Mouse (Mus musculus) forebrain, embryonic 13.5 days (tissue): ENCODE data around the gene Slain2. TPM values are rescaled to one million over a fixed set of nuclear protein-coding genes. Genes with fewer than 3 reads are reported as not detected.

Experiments
- ATAC-seq: fragments of 200-750 bp; cut with Nextera tagmentation; 2 replicates; pipeline ENCODE4 v1.8.0; 2017
- H3K27ac ChIP-seq: fragments of 300-500 bp; sonication (generic); 2 replicates; pipeline ENCODE4 v1.5.1; 2015; ENCODE audit warnings: inconsistent platforms, mild to moderate bottlenecking, moderate library complexity
- H3K27me3 ChIP-seq: fragments of 300-500 bp; sonication (generic); 2 replicates; pipeline ENCODE4 v1.6.1; 2015; ENCODE audit warnings: mild to moderate bottlenecking, inconsistent platforms
- H3K36me3 ChIP-seq: fragments of 300-500 bp; sonication (generic); 2 replicates; pipeline ENCODE4 v1.6.1; 2015; ENCODE audit warnings: mild to moderate bottlenecking, inconsistent platforms; ENCODE audit not compliant: poor library complexity, severe bottlenecking
- H3K4me1 ChIP-seq: fragments of 300-500 bp; sonication (generic); 2 replicates; pipeline ENCODE4 v1.6.1; 2015; ENCODE audit warnings: inconsistent platforms
- H3K4me2 ChIP-seq: fragments of 300-500 bp; sonication (generic); 2 replicates; pipeline ENCODE4 v1.6.1; 2015; ENCODE audit warnings: inconsistent platforms, mild to moderate bottlenecking, moderate library complexity
- H3K4me3 ChIP-seq: fragments of 300-500 bp; sonication (generic); 2 replicates; pipeline ENCODE4 v1.5.1; 2015; ENCODE audit warnings: mild to moderate bottlenecking, inconsistent platforms
- H3K9ac ChIP-seq: fragments of 300-500 bp; sonication (generic); 2 replicates; pipeline ENCODE4 v1.6.1; 2015; ENCODE audit warnings: mild to moderate bottlenecking, inconsistent platforms
- H3K9me3 ChIP-seq: fragments of 300-500 bp; sonication (generic); replicated peaks from 2 replicates; pipeline ENCODE4 v1.6.1; 2016; ENCODE audit warnings: inconsistent platforms
- WGBS: fragments of 180-500 bp; shearing (Covaris S2); methylation state at CpG from one replicate; pipeline ENCODE4 v1.1.7; 2015; 5-methylcytosine and 5-hydroxymethylcytosine counted together
- polyA plus RNA-seq: library from polyadenylated mRNA; unstranded; fragments of >200 nt; fragmentation: Nextera tagmentation; extraction: Ambion mirVana; gene quantifications from 2 replicates; pipeline ENCODE4 v1.2.1, GENCODE M21; 2015

The Slain2 gene
- polyA plus RNA-seq: 14.4 and 14.7 TPM in 2 replicates

DNA sequence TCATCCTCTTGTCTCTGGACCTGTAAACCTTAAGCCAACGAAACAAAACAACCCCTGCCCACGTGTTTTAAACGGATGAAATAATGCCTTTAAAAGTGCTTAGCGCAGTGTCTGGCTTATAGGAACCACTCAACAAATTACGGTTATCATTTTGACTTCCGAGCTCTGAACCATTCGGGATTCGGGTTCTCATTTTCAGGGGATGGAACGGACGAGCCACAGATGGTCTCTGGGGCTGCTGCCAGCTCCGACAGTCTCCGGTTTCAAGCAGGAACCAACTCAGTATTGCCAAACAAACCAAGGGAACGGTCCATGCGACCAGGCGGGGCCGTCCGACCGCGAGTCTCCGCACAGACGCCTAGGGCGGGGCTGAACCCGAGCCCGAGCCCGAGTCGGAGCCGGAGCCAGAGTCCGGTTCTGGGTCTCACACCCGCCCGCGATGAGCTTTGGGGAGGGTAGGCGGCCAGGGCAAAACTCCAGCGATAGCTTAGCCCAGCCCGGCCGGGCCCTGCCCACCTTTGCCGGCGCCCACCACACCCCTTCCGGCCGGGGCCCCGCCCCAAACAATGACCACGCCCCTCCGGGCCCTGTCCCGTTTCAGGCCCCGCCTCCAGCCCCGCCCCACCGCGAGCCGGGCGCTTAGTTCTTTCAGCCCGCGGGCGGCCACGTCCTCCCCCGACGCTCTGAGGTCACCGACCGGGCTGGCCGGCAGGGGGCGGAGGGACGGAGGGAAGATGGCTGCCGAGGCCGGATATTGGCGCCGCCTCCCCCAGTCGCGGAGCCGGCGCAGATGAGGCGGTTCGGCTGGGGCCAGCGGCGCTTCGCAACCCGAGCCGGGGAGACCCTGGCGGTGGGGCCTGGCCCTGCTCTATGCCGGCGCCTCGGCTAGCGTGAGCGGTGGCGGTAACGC is at the start of gene Slain2:
Gene Slain2 (plus strand): TSS at position 657 of the 910 bp plus-strand sequence.
- peak; percentile 93 for ATAC-seq
- H3K27ac ChIP-seq: peak within 1 kb of the TSS; percentile 98
- no peaks in the 10 kb centered on the region for H3K36me3 ChIP-seq
- H3K9me3 ChIP-seq: no peaks in the 10 kb centered on the region
- H3K27me3 ChIP-seq: peaks cover 4% of the 10 kb centered on the region; the same call in 1 of the 2 replicates
- H3K4me3 ChIP-seq: peak within 1 kb of the TSS; percentile 99
- peaks cover 24% of the 10 kb centered on the region for H3K4me1 ChIP-seq
- under 1% methylated on average over 73 of the region's 83 CpGs for WGBS
- peak within 1 kb of the TSS; percentile 75 for H3K4me2 ChIP-seq
- peak within 1 kb of the TSS; percentile 99 for H3K9ac ChIP-seq

- peaks cover 8% of the 10 kb centered on the region for H3K4me1 ChIP-seq
- H3K36me3 ChIP-seq: no peaks in the 10 kb centered on the region
- no peak overlapping the region for H3K4me3 ChIP-seq
- H3K9ac ChIP-seq: no peak overlapping the region
- ATAC-seq: no peak
- 85% methylated on average over 3 of the region's 3 CpGs for WGBS
- H3K27me3 ChIP-seq: peaks cover 32% of the 10 kb centered on the region
- H3K4me2 ChIP-seq: no peak overlapping the region
- peaks cover 3% of the 10 kb centered on the region for H3K9me3 ChIP-seq
- no peak overlapping the region for H3K27ac ChIP-seq
Observed at GRCm38 (mm10) chr5:72864654-72865178, 49.4 kb upstream of the Slain2 start.

DNA sequence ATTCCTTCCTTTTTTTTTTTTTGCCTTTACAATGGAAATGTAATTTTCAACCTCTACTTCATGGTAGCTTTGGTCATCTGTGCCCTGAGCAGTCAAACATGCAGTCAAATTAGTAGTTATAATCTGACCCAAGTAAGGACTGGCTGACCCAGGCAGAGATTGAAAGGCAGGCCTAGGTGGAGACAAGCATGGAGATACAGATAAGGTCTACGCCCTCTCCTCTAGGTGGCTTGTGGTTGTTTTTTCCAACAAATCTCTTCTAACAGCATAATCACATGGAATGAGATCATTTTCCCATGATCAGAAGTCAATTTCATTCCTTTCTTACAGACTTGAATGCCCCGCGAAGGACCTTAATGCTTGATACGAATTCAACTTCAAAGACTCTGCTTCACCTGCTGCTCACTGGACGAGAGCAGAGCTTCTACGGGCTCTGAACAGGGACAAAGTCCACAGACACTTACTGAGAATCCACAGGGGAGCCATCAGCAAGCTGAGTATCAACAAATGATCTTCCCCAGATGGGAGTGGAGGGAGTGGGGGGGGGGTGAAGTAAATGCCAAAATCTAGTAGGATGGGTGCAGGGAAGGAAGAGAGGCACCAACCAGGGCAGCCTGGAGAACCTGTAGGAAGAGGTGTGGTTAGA is 47.7 kb upstream of the Slain2 start:
- Histone ChIP-seq H3K36me3 (no peaks in the 10 kb centered on the region), H3K4me2 (no peak overlapping the region), H3K27ac (no peak overlapping the region), H3K4me3 (no peak overlapping the region), H3K27me3 (peaks cover 35% of the 10 kb centered on the region), H3K9ac (no peak overlapping the region), H3K9me3 (no peaks in the 10 kb centered on the region), H3K4me1 (peaks cover 8% of the 10 kb centered on the region)
- WGBS: 63% methylated on average over 6 of the region's 6 CpGs
- ATAC-seq: no peak

GRCm38 (mm10) chr5:72867036-72867672 is 47.0 kb upstream of the Slain2 start:
- H3K27ac ChIP-seq: no peak overlapping the region
- ATAC-seq: no peak
- WGBS: 24% methylated on average over 16 of the region's 16 CpGs
- no peaks in the 10 kb centered on the region for H3K36me3 ChIP-seq
- peaks cover 8% of the 10 kb centered on the region for H3K4me1 ChIP-seq
- H3K4me3 ChIP-seq: peak overlapping the region; percentile 47; the same call in 1 of the 2 replicates
- H3K9ac ChIP-seq: no peak overlapping the region
- H3K4me2 ChIP-seq: peak overlapping the region; percentile 77
- no peaks in the 10 kb centered on the region for H3K9me3 ChIP-seq
- H3K27me3 ChIP-seq: peaks cover 35% of the 10 kb centered on the region

- Histone ChIP-seq H3K4me1 (peaks cover 8% of the 10 kb centered on the region), H3K27me3 (peaks cover 35% of the 10 kb centered on the region), H3K9ac (peak within 1 kb of the TSS; percentile 63), H3K27ac (no peak within 1 kb of the TSS), H3K4me2 (peak within 1 kb of the TSS; percentile 77), H3K36me3 (no peaks in the 10 kb centered on the region), H3K9me3 (no peaks in the 10 kb centered on the region), H3K4me3 (peak within 1 kb of the TSS; percentile 47)
- WGBS: under 1% methylated on average over 60 of the region's 60 CpGs
- peak; percentile 94 for ATAC-seq
Observed at GRCm38 (mm10) chr5:72868091-72868875, 45.8 kb upstream of the Slain2 start, which contains the start of gene Tec. Gene Tec (minus strand): TSS chr5:72868483.

DNA sequence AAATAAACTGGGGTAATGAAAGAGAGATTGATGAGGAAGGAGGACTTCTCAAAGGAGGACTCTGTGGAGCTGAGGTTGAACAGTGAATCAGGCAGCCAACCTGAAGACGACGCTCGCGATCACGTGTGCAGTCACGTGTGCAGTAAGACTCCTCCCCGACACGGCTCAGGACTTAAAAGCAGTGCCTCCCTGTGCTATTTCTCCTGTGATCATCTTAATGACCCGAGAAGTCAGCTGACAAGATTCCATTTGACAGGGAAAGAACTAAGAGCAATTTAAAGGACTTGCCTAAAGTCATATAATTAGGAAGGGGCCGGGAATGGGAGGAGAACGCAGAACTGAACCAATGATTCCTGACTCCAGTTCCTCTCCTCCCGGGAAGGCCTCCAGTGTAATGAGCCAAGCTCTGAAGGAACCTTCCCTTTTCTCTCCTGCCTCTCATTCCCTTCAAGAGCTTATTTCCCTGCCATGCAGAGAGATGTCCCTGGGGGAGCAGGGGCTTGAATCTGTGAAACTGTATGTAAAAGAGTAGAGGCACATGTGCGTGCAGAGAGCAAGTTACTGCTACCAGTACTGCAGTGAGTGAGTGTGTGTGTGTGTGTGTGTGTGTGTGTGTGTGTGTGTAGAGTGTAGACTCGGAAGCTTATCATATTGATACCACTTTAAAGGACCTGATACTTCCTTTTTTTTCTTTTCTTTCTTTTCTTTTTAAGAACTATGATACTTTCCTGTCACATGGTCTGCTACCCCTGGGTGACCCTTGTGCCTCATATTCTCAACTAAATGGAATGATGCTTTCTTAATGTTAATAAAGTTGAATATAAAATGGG is 44.1 kb upstream of the Slain2 start:
- Histone ChIP-seq H3K4me1 (peaks cover 8% of the 10 kb centered on the region), H3K4me2 (no peak overlapping the region), H3K4me3 (no peak overlapping the region), H3K9ac (no peak overlapping the region), H3K9me3 (no peaks in the 10 kb centered on the region), H3K27me3 (peaks cover 35% of the 10 kb centered on the region), H3K36me3 (no peaks in the 10 kb centered on the region), H3K27ac (no peak overlapping the region)
- ATAC-seq: no peak
- WGBS: 81% methylated on average over 14 of the region's 14 CpGs

GRCm38 (mm10) chr5:72871114-72871513 is 43.0 kb upstream of the Slain2 start:
- peaks cover 10% of the 10 kb centered on the region for H3K4me1 ChIP-seq

GRCm38 (mm10) chr5:72879736-72880135 is 34.4 kb upstream of the Slain2 start:
- H3K4me1 ChIP-seq: peaks cover 6% of the 10 kb centered on the region
- no peak overlapping the region for H3K9ac ChIP-seq
- H3K27me3 ChIP-seq: peaks cover 6% of the 10 kb centered on the region; the same call in 1 of the 2 replicates
- H3K9me3 ChIP-seq: no peaks in the 10 kb centered on the region
- WGBS: 24% methylated on average over 5 of the region's 5 CpGs
- no peak overlapping the region for H3K4me3 ChIP-seq
- H3K4me2 ChIP-seq: no peak overlapping the region
- H3K36me3 ChIP-seq: no peaks in the 10 kb centered on the region
- ATAC-seq: no peak
- H3K27ac ChIP-seq: no peak overlapping the region

More at GRCm38 (mm10) chr5:72871114-72871513, 43.0 kb upstream of the Slain2 start:
- Histone ChIP-seq H3K36me3 (no peaks in the 10 kb centered on the region), H3K9me3 (no peaks in the 10 kb centered on the region), H3K27me3 (peaks cover 28% of the 10 kb centered on the region), H3K4me2 (no peak overlapping the region), H3K27ac (no peak overlapping the region), H3K9ac (no peak overlapping the region), H3K4me3 (no peak overlapping the region)
- WGBS: 76% methylated on average over 4 of the region's 4 CpGs
- no peak for ATAC-seq

DNA sequence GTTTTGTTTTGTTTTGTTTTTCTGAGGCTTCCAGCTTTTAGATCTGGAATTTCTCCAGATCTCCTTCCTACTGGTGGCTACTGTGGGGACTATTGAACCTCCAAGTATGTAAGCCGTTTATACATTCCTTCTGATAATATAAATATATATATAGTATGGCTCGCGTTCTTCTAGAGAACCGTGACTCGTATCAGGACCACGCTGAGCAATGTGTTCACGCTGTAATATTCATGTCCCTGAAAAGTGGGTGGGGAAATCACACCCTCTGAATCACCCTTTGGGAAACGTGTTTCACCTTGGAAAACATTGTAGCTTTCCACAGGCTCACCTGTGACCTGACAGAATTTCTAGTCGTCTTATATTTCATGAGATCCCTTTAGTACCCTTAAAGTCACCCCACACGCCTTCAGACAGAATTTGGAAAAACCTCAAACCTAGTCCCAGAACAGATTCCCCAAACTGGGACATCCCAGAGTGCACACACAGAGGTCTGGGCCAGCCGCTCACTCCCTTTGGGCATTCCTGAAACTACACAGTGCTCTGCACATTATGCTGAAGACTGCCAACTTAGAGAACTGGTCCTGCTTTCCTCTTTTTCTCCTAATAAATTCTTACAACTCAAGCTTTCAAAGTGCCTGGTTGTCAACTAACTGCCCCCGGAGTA is 32.2 kb upstream of the Slain2 start:
- ATAC-seq: no peak
- Histone ChIP-seq H3K9ac (no peak overlapping the region), H3K4me1 (no peaks in the 10 kb centered on the region), H3K27ac (no peak overlapping the region), H3K27me3 (no peaks in the 10 kb centered on the region), H3K9me3 (no peaks in the 10 kb centered on the region), H3K36me3 (no peaks in the 10 kb centered on the region), H3K4me2 (no peak overlapping the region), H3K4me3 (no peak overlapping the region)
- WGBS: 89% methylated on average over 12 of the region's 12 CpGs

GRCm38 (mm10) chr5:72882412-72882765 is 31.7 kb upstream of the Slain2 start:
- H3K9me3 ChIP-seq: no peaks in the 10 kb centered on the region
- no peak overlapping the region for H3K27ac ChIP-seq
- H3K4me2 ChIP-seq: no peak overlapping the region
- H3K36me3 ChIP-seq: no peaks in the 10 kb centered on the region
- no peak for ATAC-seq
- H3K9ac ChIP-seq: no peak overlapping the region
- no peak overlapping the region for H3K4me3 ChIP-seq
- no peaks in the 10 kb centered on the region for H3K27me3 ChIP-seq
- 83% methylated on average over 2 of the region's 2 CpGs for WGBS
- H3K4me1 ChIP-seq: no peaks in the 10 kb centered on the region
